Mouse (Mus musculus): ENCODE data around the gene Stt3a. TPM values are rescaled to one million over a fixed set of nuclear protein-coding genes. Genes with fewer than 3 reads are reported as not detected.
A peak's percentile ranks its signal among the peaks of the same experiment; 100 is the strongest.

The Stt3a gene
- total RNA-seq (2021) = 189 and 263 TPM in 2 replicates
- long read RNA-seq, full-length matches to known transcripts = 135 of 166 reads
- long read RNA-seq, partial matches to known transcripts = 28 of 166 reads
- long read RNA-seq, other reads (novel, unspliced or antisense) = 3 of 166 reads

- peak; percentile 97 for DNase-seq
These were observed at the start of gene Stt3a for GRCm38 (mm10) chr9:36767203-36768143. Gene Stt3a (minus strand): TSS chr9:36767679.

- DNase-seq = no peak
These were observed 47.0 kb upstream of the Stt3a start for GRCm38 (mm10) chr9:36814486-36814885.

GRCm38 (mm10) chr9:36808126-36808785 lies 40.8 kb upstream of the Stt3a start:
- DNase-seq = no peak

GRCm38 (mm10) chr9:36805256-36805975 lies 37.9 kb upstream of the Stt3a start:
- no peak for DNase-seq

- DNase-seq = no peak
These were observed 36.4 kb upstream of the Stt3a start for GRCm38 (mm10) chr9:36803926-36804325.

- no peak for DNase-seq
These were observed 35.9 kb upstream of the Stt3a start for GRCm38 (mm10) chr9:36803386-36803785.

GRCm38 (mm10) chr9:36802951-36803350 lies 35.5 kb upstream of the Stt3a start:
- DNase-seq = no peak

GRCm38 (mm10) chr9:36801961-36802360 lies 34.5 kb upstream of the Stt3a start:
- no peak for DNase-seq

- peak; percentile 98 for DNase-seq
These were observed 29.5 kb upstream of the Stt3a start, which contains the start of gene Ei24 for GRCm38 (mm10) chr9:36796781-36797555. Gene Ei24 (minus strand): TSS chr9:36797393.

- no peak for DNase-seq
These were observed 28.7 kb upstream of the Stt3a start for GRCm38 (mm10) chr9:36796224-36796623.

- DNase-seq = no peak
These were observed 28.1 kb upstream of the Stt3a start for GRCm38 (mm10) chr9:36795556-36795955.

- no peak for DNase-seq
These were observed 27.0 kb upstream of the Stt3a start for GRCm38 (mm10) chr9:36794487-36794886.

GRCm38 (mm10) chr9:36792191-36792590 lies 24.7 kb upstream of the Stt3a start:
- no peak for DNase-seq

GRCm38 (mm10) chr9:36783921-36784320 lies 16.4 kb upstream of the Stt3a start:
- peak; percentile 5 for DNase-seq

- DNase-seq = no peak
These were observed 1.6 kb upstream of the Stt3a start for GRCm38 (mm10) chr9:36769048-36769413.

- DNase-seq = peak; percentile 58
These were observed 923 bp upstream of the Stt3a start for GRCm38 (mm10) chr9:36768156-36769047.

GRCm38 (mm10) chr9:36764378-36764777 lies 3.1 kb downstream of the Stt3a start:
- DNase-seq = no peak

- DNase-seq = no peak
These were observed 40.3 kb downstream of the Stt3a start, which contains the start of gene Chek1 for GRCm38 (mm10) chr9:36727034-36727755. Gene Chek1 (minus strand): TSS chr9:36727065.

- peak; percentile 89 for DNase-seq
These were observed 41.1 kb downstream of the Stt3a start for GRCm38 (mm10) chr9:36726131-36727033.

Measured in adrenal gland, postnatal 25 days (tissue).